Mouse (Mus musculus) brain, adult 10 weeks (tissue): ENCODE data around the gene Hist2h2be. TPM values are rescaled to one million over a fixed set of nuclear protein-coding genes. Genes with fewer than 3 reads are reported as not detected.

Experiments used
- polyA plus RNA-seq: library from polyadenylated mRNA; stranded (reverse); fragments of 350-450 nt; fragmentation: Illumina TruSeq; extraction: RNeasy Lipid Tissue Mini Kit (QIAGEN cat#74804); gene quantifications from one replicate; pipeline ENCODE4 v1.2.3, GENCODE M21; 2015; ENCODE audit warnings: low read depth, low replicate concordance

The Hist2h2be gene
- 7.2 TPM for polyA plus RNA-seq

GRCm38 (mm10) chr3:96220765-96221639, at the start of gene Hist2h2be, which contains the start of gene Hist2h2ac:
TSS of gene Hist2h2be (plus strand) at chr3:96221119.
TSS of gene Hist2h2ac (minus strand) at chr3:96220880.

DNA sequence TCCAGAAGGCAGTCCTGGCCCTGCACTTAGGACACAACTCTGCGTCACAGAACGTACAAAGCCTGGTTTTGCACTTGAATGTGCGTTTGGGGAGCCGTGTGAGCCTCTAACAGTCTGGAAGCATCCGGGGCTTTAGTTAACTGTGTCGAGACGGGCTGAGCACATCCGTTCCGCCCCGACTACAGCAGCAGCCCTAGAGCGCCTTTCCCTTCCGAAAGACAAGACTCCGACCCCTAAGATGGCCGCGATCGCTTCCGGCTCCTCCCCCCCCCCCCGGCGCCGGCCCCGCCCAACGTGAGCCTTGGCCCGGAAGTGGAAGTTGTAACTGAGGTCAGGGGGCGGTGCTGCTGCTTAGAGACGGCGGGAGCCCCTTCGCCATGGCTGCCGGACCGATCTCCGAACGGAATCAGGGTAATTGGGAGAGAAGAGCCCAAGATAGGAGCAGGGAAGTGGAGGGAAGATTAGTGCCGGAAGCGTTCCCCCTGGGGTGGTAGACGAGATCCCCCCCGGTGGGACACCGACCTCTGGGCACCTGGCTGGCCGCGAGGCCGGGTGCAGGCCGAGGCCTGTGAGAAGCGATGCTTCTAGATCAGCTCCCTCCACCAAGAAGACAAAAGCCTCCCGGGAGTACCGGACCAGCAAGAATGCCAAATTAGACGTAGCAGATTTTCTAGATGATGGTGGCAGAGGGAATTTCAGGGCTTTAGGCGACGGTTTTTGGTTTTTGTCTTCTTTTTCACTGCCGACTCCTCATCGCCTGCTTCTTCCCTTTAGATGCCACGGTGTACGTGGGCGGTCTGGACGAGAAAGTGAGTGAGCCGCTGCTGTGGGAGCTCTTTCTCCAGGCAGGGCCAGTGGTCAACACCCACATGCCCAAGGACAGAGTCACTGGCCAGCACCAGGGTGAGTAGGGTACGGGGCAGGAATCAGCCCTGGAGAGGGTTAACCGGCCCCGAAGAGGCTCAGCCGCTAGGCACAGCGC, 48.4 kb upstream of the Hist2h2be start, which contains the start of gene Sf3b4:
Sf3b4 (plus strand) TSS at position 136 of the 982 bp plus-strand sequence.

DNA sequence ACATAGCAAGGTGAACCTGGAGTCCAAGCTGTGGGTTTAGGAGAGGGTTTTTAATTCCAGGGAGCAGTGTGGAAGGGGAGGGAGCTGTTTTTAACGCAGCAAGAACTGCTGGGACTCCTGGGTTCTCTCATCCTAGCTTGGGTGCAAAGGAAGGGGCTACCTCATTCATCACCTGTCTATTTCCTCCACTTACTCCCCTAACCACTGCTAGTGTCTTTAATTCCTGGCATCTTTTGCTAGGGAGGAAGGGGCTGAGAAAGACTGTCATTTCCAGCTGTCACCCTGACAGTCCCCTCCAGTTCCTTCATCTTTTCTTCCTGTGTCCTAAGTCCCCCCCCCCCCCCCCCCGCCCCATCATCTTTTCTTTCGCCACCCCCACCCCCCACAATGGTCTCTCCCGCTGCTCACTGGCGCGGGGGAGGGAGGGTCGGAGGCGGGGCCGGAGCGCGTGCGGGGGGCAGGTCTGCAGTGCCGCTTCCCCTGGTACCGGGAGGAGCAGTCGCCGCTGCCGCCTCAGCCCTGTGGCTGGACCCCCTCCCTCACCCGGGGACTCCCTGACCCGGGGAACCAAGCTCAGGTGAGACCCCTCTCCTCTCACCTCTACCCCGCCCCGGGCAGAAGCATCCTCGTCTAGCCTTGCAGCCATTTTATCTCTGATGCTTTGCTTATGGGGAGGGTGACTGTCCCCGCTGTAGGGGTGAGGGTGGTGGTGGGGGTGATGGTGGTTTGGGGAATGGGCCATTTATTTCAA, 40.0 kb upstream of the Hist2h2be start, which contains the start of gene Sv2a:
Sv2a (plus strand) TSS at position 425 of the 751 bp plus-strand sequence.

DNA sequence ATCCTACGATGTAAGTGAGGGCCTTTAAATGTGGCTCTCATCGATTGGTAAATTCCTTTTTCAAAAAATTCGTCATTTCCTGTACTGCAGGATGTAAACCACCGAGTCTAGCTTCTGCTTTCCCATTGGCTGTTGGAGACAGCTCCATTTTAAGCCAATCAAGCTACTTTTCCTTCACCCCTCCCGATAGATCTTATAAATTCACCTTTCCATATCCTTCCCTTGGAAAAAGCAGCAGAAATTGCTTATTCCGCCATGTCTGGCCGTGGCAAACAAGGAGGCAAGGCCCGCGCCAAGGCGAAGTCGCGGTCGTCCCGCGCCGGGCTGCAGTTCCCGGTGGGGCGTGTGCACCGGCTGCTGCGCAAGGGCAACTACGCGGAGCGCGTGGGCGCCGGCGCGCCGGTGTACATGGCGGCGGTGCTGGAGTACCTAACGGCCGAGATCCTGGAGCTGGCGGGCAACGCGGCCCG, 1.2 kb upstream of the Hist2h2be start, which contains the start of the genes Bola1 and Hist2h2ab:
Bola1 (minus strand) TSS at position 49 of the 470 bp plus-strand sequence.
Hist2h2ab (plus strand) TSS at position 205 of the 470 bp plus-strand sequence.

DNA sequence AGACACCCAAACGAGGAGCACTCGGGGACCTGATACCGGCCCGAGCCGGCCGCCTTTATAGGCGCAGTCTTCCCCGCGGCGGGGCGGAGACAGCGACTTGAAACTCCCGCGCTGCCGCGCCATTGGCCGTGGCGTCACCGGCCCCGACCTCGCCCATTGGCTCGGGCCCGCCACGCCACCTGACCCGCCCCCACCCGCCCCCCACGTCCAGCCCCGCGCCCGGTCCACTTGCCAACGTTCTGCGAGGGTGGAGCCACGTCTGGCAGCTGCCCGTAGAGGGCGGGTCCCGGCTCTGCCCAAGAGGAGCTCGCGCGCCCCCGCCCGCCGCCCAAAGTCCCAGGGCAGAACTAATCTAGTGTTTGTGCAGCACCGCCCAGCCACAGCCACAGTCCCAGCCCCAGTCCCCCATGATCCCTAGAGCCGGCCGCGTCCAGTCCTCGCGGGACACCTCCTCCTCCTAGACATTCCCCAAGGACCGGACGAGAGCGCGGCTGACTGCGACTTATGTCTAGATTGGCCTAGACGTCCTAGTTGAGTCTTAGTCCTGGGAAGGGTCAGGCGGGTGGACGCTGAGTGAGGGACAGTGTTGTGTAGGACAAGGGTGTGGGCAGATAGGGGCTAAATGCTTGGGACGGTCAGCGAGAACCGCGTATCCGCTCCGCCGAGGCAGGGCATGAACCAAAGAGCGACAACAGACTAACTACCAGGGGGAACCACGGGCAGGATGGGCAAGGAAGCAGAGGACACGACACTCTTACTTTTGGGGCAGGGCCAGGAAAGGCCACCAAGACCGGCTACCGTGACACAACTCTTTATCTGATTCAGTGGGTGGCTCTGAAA, 18.3 kb downstream of the Hist2h2be start, which contains the start of gene Hist2h3c2:
Hist2h3c2 (minus strand) TSS at position 174 of the 840 bp plus-strand sequence.

GRCm38 (mm10) chr3:96239949-96240798, 19.3 kb downstream of the Hist2h2be start, which contains the start of gene Hist2h2aa2:
TSS of gene Hist2h2aa2 (minus strand) at chr3:96240276.

DNA sequence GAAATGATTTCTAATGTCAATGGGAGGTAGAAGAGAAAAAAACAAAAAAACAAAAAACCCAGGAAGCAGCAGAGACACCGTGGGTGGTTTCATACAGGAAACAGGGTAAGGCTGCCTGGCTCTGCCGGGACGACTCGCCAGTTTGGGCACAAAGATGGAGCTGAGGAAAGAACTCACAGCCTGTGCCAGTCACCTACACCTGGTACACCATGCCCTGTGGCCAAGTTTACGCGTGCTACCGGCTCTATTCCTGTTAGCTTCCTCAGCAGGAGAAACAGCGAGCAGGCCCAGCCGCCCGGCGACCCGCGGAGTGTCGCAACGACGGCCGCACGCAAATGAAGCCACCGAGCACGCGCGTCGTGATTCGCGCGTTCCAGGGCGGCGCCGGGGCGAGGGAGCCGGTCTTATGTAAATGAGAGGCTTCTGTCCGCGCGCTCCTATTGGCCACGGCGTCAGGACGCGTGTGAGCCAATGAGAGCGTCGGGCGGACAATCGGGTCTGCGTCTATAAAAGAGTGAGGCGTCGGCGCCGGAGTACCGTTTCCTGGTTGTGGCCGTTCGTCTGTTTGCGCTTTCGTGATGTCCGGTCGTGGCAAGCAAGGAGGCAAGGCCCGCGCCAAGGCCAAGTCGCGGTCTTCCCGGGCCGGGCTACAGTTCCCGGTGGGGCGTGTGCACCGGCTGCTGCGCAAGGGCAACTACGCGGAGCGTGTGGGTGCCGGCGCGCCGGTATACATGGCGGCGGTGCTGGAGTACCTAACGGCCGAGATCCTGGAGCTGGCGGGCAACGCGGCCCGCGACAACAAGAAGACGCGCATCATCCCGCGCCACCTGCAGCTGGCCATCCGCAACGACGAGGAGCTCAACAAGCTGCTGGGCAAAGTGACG, 24.3 kb downstream of the Hist2h2be start, which contains the start of gene Hist2h2aa1:
Hist2h2aa1 (plus strand) TSS at position 495 of the 884 bp plus-strand sequence.

DNA sequence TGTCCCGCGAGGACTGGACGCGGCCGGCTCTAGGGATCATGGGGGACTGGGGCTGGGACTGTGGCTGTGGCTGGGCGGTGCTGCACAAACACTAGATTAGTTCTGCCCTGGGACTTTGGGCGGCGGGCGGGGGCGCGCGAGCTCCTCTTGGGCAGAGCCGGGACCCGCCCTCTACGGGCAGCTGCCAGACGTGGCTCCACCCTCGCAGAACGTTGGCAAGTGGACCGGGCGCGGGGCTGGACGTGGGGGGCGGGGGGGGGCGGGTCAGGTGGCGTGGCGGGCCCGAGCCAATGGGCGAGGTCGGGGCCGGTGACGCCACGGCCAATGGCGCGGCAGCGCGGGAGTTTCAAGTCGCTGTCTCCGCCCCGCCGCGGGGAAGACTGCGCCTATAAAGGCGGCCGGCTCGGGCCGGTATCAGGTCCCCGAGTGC, 25.5 kb downstream of the Hist2h2be start, which contains the start of gene Hist2h3c1:
Hist2h3c1 (plus strand) TSS at position 259 of the 430 bp plus-strand sequence.

DNA sequence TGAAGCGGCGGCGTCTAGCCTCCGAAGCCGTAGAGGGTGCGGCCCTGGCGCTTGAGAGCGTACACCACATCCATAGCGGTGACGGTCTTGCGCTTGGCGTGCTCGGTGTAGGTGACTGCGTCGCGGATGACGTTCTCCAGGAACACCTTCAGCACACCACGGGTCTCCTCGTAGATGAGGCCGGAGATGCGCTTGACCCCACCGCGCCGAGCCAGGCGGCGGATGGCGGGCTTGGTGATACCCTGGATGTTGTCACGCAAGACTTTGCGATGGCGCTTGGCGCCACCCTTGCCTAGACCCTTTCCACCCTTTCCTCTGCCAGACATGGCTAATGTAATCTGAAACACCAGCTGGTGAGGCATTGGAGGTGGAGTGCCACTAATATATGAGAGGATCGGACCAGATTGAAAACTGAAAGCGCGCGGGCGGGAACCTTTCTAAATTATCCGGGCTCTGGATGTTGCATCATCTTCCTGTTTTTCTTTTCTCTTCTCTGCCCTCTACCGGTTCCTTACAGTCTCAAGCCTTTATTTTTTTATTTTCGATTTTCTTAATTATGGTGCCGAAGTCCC, 42.1 kb downstream of the Hist2h2be start, which contains the start of gene Hist2h4:
Hist2h4 (minus strand) TSS at position 333 of the 572 bp plus-strand sequence.

GRCm38 (mm10) chr3:96268051-96268775, 47.3 kb downstream of the Hist2h2be start, which contains the start of gene Hist2h3b:
TSS of gene Hist2h3b (plus strand) at chr3:96268654.

GRCm38 (mm10) chr3:96269511-96270474, 48.9 kb downstream of the Hist2h2be start, which contains the start of gene Hist2h2bb:
TSS of gene Hist2h2bb (plus strand) at chr3:96269752.

